Mouse (Mus musculus): ENCODE results near the gene Creb3l2. TPM values are rescaled to one million over a fixed set of nuclear protein-coding genes. Genes with fewer than 3 reads are reported as not detected.
"Not testable (repeated sequence)": the region's sequence is repeated elsewhere in the genome, so short reads cannot be mapped to it uniquely, and the experiment has no call there.

Creb3l2 gene
- polyA plus RNA-seq, 1 experiment, result 10.2 TPM

GRCm38 (mm10) chr6:37460681-37461080 lies 18.7 kb upstream of the Creb3l2 start:
- Histone ChIP-seq H3K4me1 (ENCODE audit: control insufficient read depth, insufficient read depth, low read length) (peaks cover 3% of the 10 kb centered on the region), H3K4me3 (ENCODE audit: low read depth, low read length) (no peak overlapping the region), H3K27me3 (ENCODE audit: control insufficient read depth, insufficient read depth, low read length, poor library complexity, severe bottlenecking) (no peaks in the 10 kb centered on the region; the same call in 1 of the 2 replicates), H3K9ac (ENCODE audit: low read depth, poor library complexity, severe bottlenecking) (no peak overlapping the region), H3K9me3 (replicated peaks; ENCODE audit: control insufficient read depth, insufficient read depth, low read length, poor library complexity, severe bottlenecking) (no peaks in the 10 kb centered on the region), H3K27ac (ENCODE audit: insufficient read depth, low read length) (no peak overlapping the region), H3K36me3 (ENCODE audit: control insufficient read depth, insufficient read depth, low read length, poor library complexity, severe bottlenecking) (no peaks in the 10 kb centered on the region)
- TF ChIP-seq EP300 (IDR thresholded peaks at IDR 0.05; ENCODE audit: insufficient read depth, low read depth, low read length) (no peak), CTCF (IDR thresholded peaks at IDR 0.05; ENCODE audit: low read depth, low read length) (no peak), POLR2A (IDR thresholded peaks at IDR 0.05; ENCODE audit: insufficient read depth, low read length) (no peak)

GRCm38 (mm10) chr6:37459656-37460055 lies 17.7 kb upstream of the Creb3l2 start:
- H3K4me1 ChIP-seq (ENCODE audit: control insufficient read depth, insufficient read depth, low read length); H3K36me3 ChIP-seq (ENCODE audit: control insufficient read depth, insufficient read depth, low read length, poor library complexity, severe bottlenecking); H3K9me3 ChIP-seq (replicated peaks; ENCODE audit: control insufficient read depth, insufficient read depth, low read length, poor library complexity, severe bottlenecking); H3K4me3 ChIP-seq (ENCODE audit: low read depth, low read length); H3K27ac ChIP-seq (ENCODE audit: insufficient read depth, low read length); H3K27me3 ChIP-seq (ENCODE audit: control insufficient read depth, insufficient read depth, low read length, poor library complexity, severe bottlenecking); H3K9ac ChIP-seq (ENCODE audit: low read depth, poor library complexity, severe bottlenecking): not testable (repeated sequence)

DNA sequence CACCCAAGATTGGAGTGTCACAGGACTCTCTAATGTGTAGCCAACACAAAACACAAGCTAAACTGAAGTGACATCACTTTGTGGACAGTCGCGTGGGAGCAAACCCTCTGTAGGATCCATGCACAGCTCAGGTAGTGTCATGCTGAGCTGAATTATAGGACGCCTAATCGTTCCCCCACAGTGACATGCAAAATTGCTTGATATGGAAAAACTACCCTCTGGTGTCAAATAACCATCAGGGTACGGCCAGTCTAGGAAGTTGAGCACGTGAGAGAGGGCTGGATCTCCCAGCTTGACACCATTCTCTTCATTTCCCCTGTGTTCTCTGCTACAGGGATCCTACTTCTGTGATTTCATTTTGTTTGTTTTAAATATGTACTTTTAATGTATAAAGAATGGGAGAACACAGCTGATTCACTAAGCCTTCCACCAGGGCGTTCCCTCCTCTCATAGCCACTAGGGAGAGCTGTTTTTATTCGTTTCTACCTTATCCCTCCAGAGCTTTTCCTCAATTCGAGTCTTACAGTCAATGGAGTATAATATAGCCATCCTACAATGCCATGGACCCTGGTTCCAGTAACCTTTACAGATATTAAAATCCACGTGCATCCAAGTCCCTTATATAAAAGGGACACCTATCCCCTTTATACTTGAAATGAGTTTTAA lies 16.2 kb upstream of the Creb3l2 start:
- TF ChIP-seq EP300 (IDR thresholded peaks at IDR 0.05; ENCODE audit: insufficient read depth, low read depth, low read length) (no peak), POLR2A (IDR thresholded peaks at IDR 0.05; ENCODE audit: insufficient read depth, low read length) (no peak), CTCF (IDR thresholded peaks at IDR 0.05; ENCODE audit: low read depth, low read length) (no peak)
- peaks cover 3% of the 10 kb centered on the region for H3K4me1 ChIP-seq (ENCODE audit: control insufficient read depth, insufficient read depth, low read length)
- H3K27me3 ChIP-seq (ENCODE audit: control insufficient read depth, insufficient read depth, low read length, poor library complexity, severe bottlenecking), result no peaks in the 10 kb centered on the region; the same call in 1 of the 2 replicates

GRCm38 (mm10) chr6:37455540-37455939 lies 13.6 kb upstream of the Creb3l2 start:
- H3K9ac ChIP-seq (ENCODE audit: low read depth, poor library complexity, severe bottlenecking), result no peak overlapping the region
- no peak overlapping the region for H3K4me3 ChIP-seq (ENCODE audit: low read depth, low read length)
- no peaks in the 10 kb centered on the region for H3K27me3 ChIP-seq (ENCODE audit: control insufficient read depth, insufficient read depth, low read length, poor library complexity, severe bottlenecking)
- H3K4me1 ChIP-seq (ENCODE audit: control insufficient read depth, insufficient read depth, low read length), result peaks cover 5% of the 10 kb centered on the region
- TF ChIP-seq POLR2A (IDR thresholded peaks at IDR 0.05; ENCODE audit: insufficient read depth, low read length) (no peak), EP300 (IDR thresholded peaks at IDR 0.05; ENCODE audit: insufficient read depth, low read depth, low read length) (no peak), CTCF (IDR thresholded peaks at IDR 0.05; ENCODE audit: low read depth, low read length) (no peak)
- H3K27ac ChIP-seq (ENCODE audit: insufficient read depth, low read length), result no peak overlapping the region
- no peaks in the 10 kb centered on the region for H3K9me3 ChIP-seq (replicated peaks; ENCODE audit: control insufficient read depth, insufficient read depth, low read length, poor library complexity, severe bottlenecking)
- H3K36me3 ChIP-seq (ENCODE audit: control insufficient read depth, insufficient read depth, low read length, poor library complexity, severe bottlenecking), result no peaks in the 10 kb centered on the region

More for the DNA sequence above, 16.2 kb upstream of the Creb3l2 start:
- no peak overlapping the region for H3K9ac ChIP-seq (ENCODE audit: low read depth, poor library complexity, severe bottlenecking)
- H3K36me3 ChIP-seq (ENCODE audit: control insufficient read depth, insufficient read depth, low read length, poor library complexity, severe bottlenecking), result no peaks in the 10 kb centered on the region
- no peak overlapping the region for H3K4me3 ChIP-seq (ENCODE audit: low read depth, low read length)
- H3K27ac ChIP-seq (ENCODE audit: insufficient read depth, low read length), result no peak overlapping the region
- H3K9me3 ChIP-seq (replicated peaks; ENCODE audit: control insufficient read depth, insufficient read depth, low read length, poor library complexity, severe bottlenecking), result no peaks in the 10 kb centered on the region

- no peak for TF ChIP-seq POLR2A (IDR thresholded peaks at IDR 0.05; ENCODE audit: insufficient read depth, low read length)
- TF ChIP-seq CTCF (IDR thresholded peaks at IDR 0.05; ENCODE audit: low read depth, low read length), result no peak
- TF ChIP-seq EP300 (IDR thresholded peaks at IDR 0.05; ENCODE audit: insufficient read depth, low read depth, low read length), result no peak
- Histone ChIP-seq H3K36me3 (ENCODE audit: control insufficient read depth, insufficient read depth, low read length, poor library complexity, severe bottlenecking) (no peaks in the 10 kb centered on the region), H3K9ac (ENCODE audit: low read depth, poor library complexity, severe bottlenecking) (no peak overlapping the region), H3K9me3 (replicated peaks; ENCODE audit: control insufficient read depth, insufficient read depth, low read length, poor library complexity, severe bottlenecking) (no peaks in the 10 kb centered on the region), H3K4me3 (ENCODE audit: low read depth, low read length) (no peak overlapping the region), H3K27ac (ENCODE audit: insufficient read depth, low read length) (no peak overlapping the region), H3K4me1 (ENCODE audit: control insufficient read depth, insufficient read depth, low read length) (peaks cover 5% of the 10 kb centered on the region), H3K27me3 (ENCODE audit: control insufficient read depth, insufficient read depth, low read length, poor library complexity, severe bottlenecking) (no peaks in the 10 kb centered on the region)
Observed at GRCm38 (mm10) chr6:37453047-37453446, 11.1 kb upstream of the Creb3l2 start.

- Histone ChIP-seq H3K36me3 (ENCODE audit: control insufficient read depth, insufficient read depth, low read length, poor library complexity, severe bottlenecking) (no peaks in the 10 kb centered on the region), H3K4me3 (ENCODE audit: low read depth, low read length) (no peak overlapping the region), H3K9me3 (replicated peaks; ENCODE audit: control insufficient read depth, insufficient read depth, low read length, poor library complexity, severe bottlenecking) (no peaks in the 10 kb centered on the region), H3K27me3 (ENCODE audit: control insufficient read depth, insufficient read depth, low read length, poor library complexity, severe bottlenecking) (no peaks in the 10 kb centered on the region), H3K4me1 (ENCODE audit: control insufficient read depth, insufficient read depth, low read length) (peaks cover 2% of the 10 kb centered on the region), H3K27ac (ENCODE audit: insufficient read depth, low read length) (no peak overlapping the region), H3K9ac (ENCODE audit: low read depth, poor library complexity, severe bottlenecking) (no peak overlapping the region)
- TF ChIP-seq CTCF (IDR thresholded peaks at IDR 0.05; ENCODE audit: low read depth, low read length) (no peak), POLR2A (IDR thresholded peaks at IDR 0.05; ENCODE audit: insufficient read depth, low read length) (no peak), EP300 (IDR thresholded peaks at IDR 0.05; ENCODE audit: insufficient read depth, low read depth, low read length) (no peak)
Observed at GRCm38 (mm10) chr6:37451664-37452063, 9.7 kb upstream of the Creb3l2 start.
